Mouse (Mus musculus) limb, embryonic 14.5 days (tissue): ENCODE measurements around the gene Trip10. TPM values are rescaled to one million over a fixed set of nuclear protein-coding genes. Genes with fewer than 3 reads are reported as not detected.

ENCODE experiments used
- ATAC-seq: fragments of 200-750 bp; cut with Nextera tagmentation; 2 replicates; pipeline ENCODE4 v1.8.0; 2017; ENCODE audit warnings: low read depth, moderate number of reproducible peaks, moderate TSS enrichment; ENCODE audit not compliant: low FRiP score
- DNase-seq: peaks from one replicate; pipeline ENCODE4 v3.0.0-alpha.2; 2015; ENCODE audit warnings: low spot score
- H3K27ac ChIP-seq: fragments of 300-500 bp; sonication (generic); replicated peaks from 2 replicates; pipeline ENCODE4 v1.5.1; 2014; ENCODE audit warnings: low read depth, mild to moderate bottlenecking, low read length, moderate library complexity, mixed read lengths
- H3K27me3 ChIP-seq: fragments of 300-500 bp; sonication (generic); 2 replicates; pipeline ENCODE4 v1.6.1; 2014; ENCODE audit warnings: low read length, mixed read lengths; ENCODE audit not compliant: control insufficient read depth, insufficient read depth
- H3K36me3 ChIP-seq: fragments of 300-500 bp; sonication (generic); 2 replicates; pipeline ENCODE4 v1.6.1; 2014; ENCODE audit warnings: mild to moderate bottlenecking, low read length, moderate library complexity, mixed read lengths; ENCODE audit not compliant: control insufficient read depth, insufficient read depth
- H3K4me1 ChIP-seq: fragments of 300-500 bp; sonication (generic); 2 replicates; pipeline ENCODE4 v1.6.1; 2014; ENCODE audit warnings: antibody characterized with exemption, low read length, mixed read lengths; ENCODE audit not compliant: control insufficient read depth, insufficient read depth
- H3K4me2 ChIP-seq: fragments of 300-500 bp; sonication (generic); replicated peaks from 2 replicates; pipeline ENCODE4 v1.6.1; 2014; ENCODE audit warnings: low read depth, mild to moderate bottlenecking, low read length, moderate library complexity; ENCODE audit not compliant: severe bottlenecking
- H3K4me3 ChIP-seq: fragments of 300-500 bp; sonication (generic); replicated peaks from 2 replicates; pipeline ENCODE4 v1.5.1; 2014; ENCODE audit warnings: low read length
- H3K9ac ChIP-seq: fragments of 300-500 bp; sonication (generic); 2 replicates; pipeline ENCODE4 v1.6.1; 2014; ENCODE audit warnings: mild to moderate bottlenecking, low read depth, low read length, moderate library complexity; ENCODE audit not compliant: severe bottlenecking
- H3K9me3 ChIP-seq: fragments of 300-500 bp; sonication (generic); 2 replicates; pipeline ENCODE4 v1.6.1; 2016; ENCODE audit warnings: low read length; ENCODE audit not compliant: control insufficient read depth
- POLR2A ChIP-seq: fragments of 200-500 bp; IDR thresholded peaks from 2 replicates; pipeline ENCODE4 v1.8.0; 2012; ENCODE audit warnings: inconsistent platforms, mild to moderate bottlenecking, moderate library complexity, borderline replicate concordance; ENCODE audit not compliant: insufficient read depth, insufficient read length; ENCODE audit errors: extremely low read depth
- WGBS: fragments of 180-500 bp; shearing (Covaris S2); extraction: QIAGEN DNeasy Blood & Tissue Kit; methylation state at CpG from one replicate; pipeline ENCODE4 v1.1.7; 2014; 5-methylcytosine and 5-hydroxymethylcytosine counted together
- polyA plus RNA-seq, 2 experiments: library from polyadenylated mRNA; depleted of rRNA in 1 of 2; stranded (reverse) in 1 of 2; unstranded in 1 of 2; fragments of >200 nt; fragmentation: Nextera tagmentation in 1 of 2; extraction: Ambion mirVana in 1 of 2; gene quantifications; 2 replicates each; pipeline versions ENCODE4 v1.2.1 to v1.2.3; 2012 to 2014

Gene Trip10
- polyA plus RNA-seq, 2 experiments = 27.1 to 46.9 TPM

- Histone ChIP-seq H3K36me3 (peaks cover 44% of the 10 kb centered on the region), H3K9me3 (no peaks in the 10 kb centered on the region), H3K4me3 (no peak overlapping the region), H3K9ac (no peak overlapping the region), H3K4me1 (peaks cover 11% of the 10 kb centered on the region; the same call in 1 of the 2 replicates), H3K27me3 (no peaks in the 10 kb centered on the region), H3K4me2 (no peak overlapping the region), H3K27ac (no peak overlapping the region)
- no peak for TF ChIP-seq POLR2A
- WGBS = 80% methylated on average over 6 of the region's 6 CpGs
- DNase-seq (no peak), ATAC-seq (no peak)
Observed at GRCm38 (mm10) chr17:57253306-57253705, 4.1 kb downstream of the Trip10 start.

- Histone ChIP-seq H3K4me3 (no peak overlapping the region), H3K4me2 (no peak overlapping the region), H3K9me3 (no peaks in the 10 kb centered on the region), H3K27ac (no peak overlapping the region), H3K4me1 (peaks cover 5% of the 10 kb centered on the region; the same call in 1 of the 2 replicates), H3K9ac (no peak overlapping the region), H3K36me3 (peaks cover 64% of the 10 kb centered on the region), H3K27me3 (no peaks in the 10 kb centered on the region)
- DNase-seq = no peak
- no peak for TF ChIP-seq POLR2A
- 89% methylated on average over 13 of the region's 14 CpGs for whole genome bisulfite sequencing
- no peak for ATAC-seq
Observed at GRCm38 (mm10) chr17:57255354-57255753, 6.1 kb downstream of the Trip10 start.

- no peak for DNase-seq
- Histone ChIP-seq H3K4me2 (no peak overlapping the region), H3K9me3 (no peaks in the 10 kb centered on the region), H3K36me3 (peaks cover 79% of the 10 kb centered on the region), H3K27ac (no peak overlapping the region), H3K4me3 (no peak overlapping the region), H3K4me1 (no peaks in the 10 kb centered on the region), H3K27me3 (no peaks in the 10 kb centered on the region), H3K9ac (no peak overlapping the region)
- no peak for ATAC-seq
- no peak for TF ChIP-seq POLR2A
- WGBS = 96% methylated on average over 22 of the region's 22 CpGs
Observed at GRCm38 (mm10) chr17:57256921-57257485, 7.7 kb downstream of the Trip10 start.

GRCm38 (mm10) chr17:57258191-57258590 lies 8.9 kb downstream of the Trip10 start:
- H3K4me2 ChIP-seq = no peak overlapping the region
- no peak for TF ChIP-seq POLR2A
- H3K36me3 ChIP-seq = peaks cover 91% of the 10 kb centered on the region
- no peak for DNase-seq
- no peak overlapping the region for H3K4me3 ChIP-seq
- H3K4me1 ChIP-seq = no peaks in the 10 kb centered on the region
- H3K27me3 ChIP-seq = no peaks in the 10 kb centered on the region
- no peak for ATAC-seq
- no peak overlapping the region for H3K9ac ChIP-seq
- WGBS = 98% methylated on average over 3 of the region's 3 CpGs
- H3K9me3 ChIP-seq = no peaks in the 10 kb centered on the region
- H3K27ac ChIP-seq = no peak overlapping the region

GRCm38 (mm10) chr17:57259742-57260141 lies 10.5 kb downstream of the Trip10 start:
- no peak for TF ChIP-seq POLR2A
- H3K27me3 ChIP-seq = no peaks in the 10 kb centered on the region
- DNase-seq (no peak), ATAC-seq (no peak)
- H3K36me3 ChIP-seq = peaks cover 87% of the 10 kb centered on the region
- H3K9me3 ChIP-seq = no peaks in the 10 kb centered on the region
- H3K4me3 ChIP-seq = no peak overlapping the region
- H3K4me2 ChIP-seq = no peak overlapping the region
- H3K4me1 ChIP-seq = no peaks in the 10 kb centered on the region
- WGBS = 89% methylated on average over 8 of the region's 8 CpGs
- H3K27ac ChIP-seq = no peak overlapping the region
- H3K9ac ChIP-seq = no peak overlapping the region
